Mouse (Mus musculus) B cell, adult 2 months (primary cell): Measurements from ENCODE around the gene Olfr136.

ENCODE experiments used
- DNase-seq, 2 experiments: peaks; one replicate each; pipeline ENCODE4 v3.0.0; 2022

Olfr136 gene

GRCm38 (mm10) chr17:38329531-38329930 lies at the start of gene Olfr136:
TSS of gene Olfr136 (plus strand) at chr17:38329831.
- DNase-seq, result no peak

- DNase-seq, result no peak
Measured at GRCm38 (mm10) chr17:38307470-38307869, 22.2 kb upstream of the Olfr136 start, which contains the start of gene Olfr137. TSS of gene Olfr137 (minus strand) at chr17:38307570.
